Mouse (Mus musculus) spleen, postnatal 0 days (tissue): Measurements from ENCODE around the gene Lmo4. TPM values are rescaled to one million over a fixed set of nuclear protein-coding genes. Genes with fewer than 3 reads are reported as not detected.

Experiments
- polyA plus RNA-seq: library from polyadenylated mRNA; unstranded; fragments of >200 nt; fragmentation: Nextera tagmentation; extraction: Ambion mirVana; gene quantifications from 2 replicates; pipeline ENCODE4 v1.2.1, GENCODE M21; 2015

Gene Lmo4
- 35.2 and 42.2 TPM in 2 replicates for polyA plus RNA-seq

DNA sequence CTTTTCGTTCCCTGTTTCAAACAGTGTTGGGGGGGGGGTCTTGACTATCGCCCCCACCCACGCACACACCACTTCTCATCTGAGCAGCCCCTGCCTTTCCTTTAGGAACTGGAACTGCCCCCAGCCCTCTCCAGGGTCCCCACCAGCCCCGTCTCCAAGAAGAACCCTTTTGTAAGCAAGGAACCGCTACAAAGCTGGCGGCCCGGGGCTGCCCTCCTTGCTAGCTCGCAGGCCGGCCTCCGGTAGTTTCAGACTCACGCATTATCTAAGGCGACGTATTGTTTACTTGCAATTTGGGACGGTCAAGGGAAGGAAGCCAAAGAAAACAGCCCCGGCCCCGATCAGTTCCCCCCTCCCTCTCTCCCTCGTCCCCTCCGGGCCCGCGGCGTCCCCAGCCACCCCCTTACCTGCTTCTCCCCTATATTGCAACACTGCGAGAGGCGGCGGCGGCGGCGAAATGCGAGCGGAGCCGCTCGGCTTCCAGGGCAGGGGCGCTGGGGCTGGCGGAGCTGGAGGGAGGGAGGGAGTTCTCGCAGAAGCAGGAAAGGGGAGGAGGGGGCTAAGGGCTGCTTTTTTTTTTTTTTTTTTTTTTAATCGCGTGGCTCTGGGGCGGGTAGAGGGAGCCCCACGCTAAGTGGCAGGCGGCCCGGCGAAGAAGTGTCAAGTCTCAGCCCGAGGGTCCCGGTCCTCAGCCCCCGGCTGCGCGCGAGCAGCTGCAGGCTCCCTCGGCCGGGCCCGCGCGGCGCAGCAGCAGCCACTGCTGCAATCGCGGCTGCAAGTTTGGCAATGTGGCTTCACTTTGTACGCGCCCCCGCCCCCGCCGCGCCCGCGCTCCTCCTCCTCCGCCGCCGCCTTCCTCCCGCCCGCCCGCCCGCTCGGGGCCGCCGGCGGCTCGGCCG is at the start of gene Lmo4:
Gene Lmo4, minus strand, starts transcription at position 808 of the 899 bp plus-strand sequence.

